Mouse (Mus musculus): ENCODE data around the gene Tenm4.

GRCm38 (mm10) chr7:96420045-96420444 lies 249.0 kb downstream of the Tenm4 start:
- no peak for TF ChIP-seq POLR2A (IDR thresholded peaks at IDR 0.05; ENCODE audit: control insufficient read depth in 1 of 2, insufficient read depth in 1 of 2, low read depth in 1 of 2, low read length in 2 of 2, poor library complexity in 1 of 2)
- no peak for TF ChIP-seq TAL1 (IDR thresholded peaks at IDR 0.05; ENCODE audit: low read length)
- no peak for TF ChIP-seq CTCF (IDR thresholded peaks at IDR 0.05 in 2 of 3, conservative IDR thresholded peaks at IDR 0.05 in 1 of 3; ENCODE audit: control insufficient read depth in 1 of 3, insufficient read depth in 1 of 3, low read depth in 2 of 3, low read length in 3 of 3, poor library complexity in 1 of 3, severe bottlenecking in 1 of 3)
- TF ChIP-seq USF1 (IDR thresholded peaks at IDR 0.05; ENCODE audit: low read depth, low read length): no peak
- TF ChIP-seq NRF1 (IDR thresholded peaks at IDR 0.05; ENCODE audit: insufficient read depth, low read depth, low read length, poor library complexity, severe bottlenecking): no peak
